1 mouse cellular context compared by ENCODE assay signal in genomic region chr11:58903511-58904409, GRCm38 (mm10).
TF ChIP-seq lines count a peak whose summit lies in the region.

Gene Zfp39 (minus strand): TSS chr11:58904225.

TF ChIP-seq in MEL, 35 proteins besides CTCF, POLR2A, EP300 and RAD21 (continued from another document):
- TF ChIP-seq GABPA (IDR thresholded peaks at IDR 0.05; ENCODE audit: low read depth, low read length) (no peak), BHLHE40 (IDR thresholded peaks at IDR 0.05; ENCODE audit: borderline replicate concordance, low read depth, low read length) (peak; percentile 91), TBP (IDR thresholded peaks at IDR 0.05; ENCODE audit: low read depth, low read length) (peak; percentile 80), ZC3H11A (IDR thresholded peaks at IDR 0.05; ENCODE audit: low read depth, low read length) (no peak)
